Mouse (Mus musculus): Measurements from ENCODE around the gene Kcnb1. TPM values are rescaled to one million over a fixed set of nuclear protein-coding genes. Genes with fewer than 3 reads are reported as not detected.

Kcnb1 gene
- polyA plus RNA-seq, 1 experiment: not detected

DNA sequence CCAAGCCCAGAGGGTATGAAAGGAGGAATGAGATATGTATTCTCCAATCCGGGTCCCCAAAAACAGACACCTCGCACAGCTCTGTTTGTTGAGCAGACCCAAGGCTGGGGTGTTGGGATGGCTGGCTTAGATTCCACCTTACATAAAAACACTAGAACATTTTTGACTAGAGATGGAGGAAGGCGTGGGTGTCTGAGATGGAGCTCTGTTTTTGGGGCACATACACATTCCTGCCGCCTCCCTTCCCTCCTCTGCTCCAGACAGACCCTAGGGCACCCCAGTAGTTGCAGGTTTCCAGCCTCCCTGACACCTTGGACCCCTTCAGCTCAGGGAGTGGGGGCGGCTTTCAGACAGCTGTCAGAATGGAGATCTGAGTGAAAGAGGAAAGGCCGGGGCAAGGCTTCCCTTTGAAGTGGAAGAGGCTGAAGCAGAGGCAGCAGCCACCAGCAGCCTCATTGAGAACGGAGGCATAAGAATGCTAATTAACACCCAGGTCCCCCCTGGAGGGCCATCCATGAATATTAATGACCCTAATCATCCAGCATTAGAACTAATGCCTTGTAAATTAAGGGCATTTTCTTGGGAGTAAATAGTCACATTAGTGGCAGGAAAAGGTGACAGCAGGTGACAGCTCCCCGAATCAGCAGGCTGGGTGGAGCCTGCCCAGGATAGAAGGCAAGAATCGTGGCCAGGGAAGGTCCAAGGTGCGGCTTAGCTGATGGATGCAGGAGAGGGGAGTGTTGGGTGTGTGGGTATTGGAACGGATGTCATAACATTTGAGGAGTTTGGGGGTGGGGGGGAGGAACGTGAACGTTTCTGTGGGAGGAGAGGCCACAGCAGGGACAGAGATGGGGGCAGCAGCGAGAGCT is 45.3 kb downstream of the Kcnb1 start:
- TF ChIP-seq GATA1 (IDR thresholded peaks at IDR 0.05; ENCODE audit: low read length) (no peak), TAL1 (IDR thresholded peaks at IDR 0.05; ENCODE audit: low read length) (no peak)
- Histone ChIP-seq H3K27me3 (ENCODE audit: control insufficient read depth) (peaks cover 47% of the 10 kb centered on the region), H3K9me3 (ENCODE audit: control insufficient read depth, low read length) (peaks cover 4% of the 10 kb centered on the region; the same call in 1 of the 2 replicates), H3K4me3 (replicated peaks) (no peak overlapping the region), H3K36me3 (ENCODE audit: control insufficient read depth) (no peaks in the 10 kb centered on the region), H3K4me1 (ENCODE audit: control insufficient read depth) (peaks cover 21% of the 10 kb centered on the region)

DNA sequence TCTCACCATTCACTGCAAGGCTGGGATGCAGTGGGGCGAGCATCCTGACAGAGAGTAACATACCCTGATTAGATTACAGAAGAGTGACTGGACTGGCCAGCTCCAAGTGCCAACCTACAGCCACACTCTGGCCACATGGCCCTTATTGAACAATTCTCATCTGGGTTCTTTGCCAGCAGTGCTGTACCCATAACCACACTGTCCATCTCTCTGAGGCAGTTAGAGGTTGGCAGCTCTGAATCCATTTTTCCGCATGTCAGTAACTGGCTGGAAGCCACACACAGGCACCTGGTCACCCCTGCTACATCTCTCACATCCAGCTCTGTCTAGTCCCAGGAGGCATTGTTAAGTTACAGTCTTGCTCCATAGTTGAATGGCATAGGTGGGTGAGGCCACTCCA is 46.0 kb downstream of the Kcnb1 start:
- Histone ChIP-seq H3K4me1 (ENCODE audit: control insufficient read depth) (peaks cover 21% of the 10 kb centered on the region), H3K4me3 (replicated peaks) (no peak overlapping the region), H3K27me3 (ENCODE audit: control insufficient read depth) (peaks cover 55% of the 10 kb centered on the region), H3K9me3 (ENCODE audit: control insufficient read depth, low read length) (0 out of 2 replicates have a peak, but pooled peaks cover under 1% of the 10 kb centered on the region), H3K36me3 (ENCODE audit: control insufficient read depth) (no peaks in the 10 kb centered on the region)
- TF ChIP-seq TAL1 (IDR thresholded peaks at IDR 0.05; ENCODE audit: low read length) (no peak), GATA1 (IDR thresholded peaks at IDR 0.05; ENCODE audit: low read length) (no peak)

DNA sequence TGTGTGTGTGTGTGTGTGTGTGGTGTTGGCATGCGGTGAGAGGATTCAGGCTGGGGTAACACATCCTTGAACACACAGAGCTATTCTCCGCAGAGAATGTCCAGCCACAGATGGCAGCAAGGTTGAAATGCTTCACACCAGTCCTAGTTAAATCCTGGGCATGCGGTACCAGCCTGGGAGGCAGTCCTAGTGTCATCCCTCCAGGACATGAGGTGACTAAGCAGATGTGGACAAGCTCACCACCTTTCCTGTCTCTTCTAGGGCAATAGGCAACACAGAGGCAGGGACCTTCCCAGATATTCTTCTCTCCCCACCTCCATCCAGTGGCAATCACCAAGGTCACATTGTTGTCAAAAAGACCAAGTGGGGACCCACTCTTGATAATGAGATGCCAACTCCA is 47.7 kb downstream of the Kcnb1 start:
- H3K9me3 ChIP-seq (ENCODE audit: control insufficient read depth, low read length): no peaks in the 10 kb centered on the region
- H3K27me3 ChIP-seq (ENCODE audit: control insufficient read depth): peaks cover 64% of the 10 kb centered on the region
- peaks cover 21% of the 10 kb centered on the region for H3K4me1 ChIP-seq (ENCODE audit: control insufficient read depth)
- no peaks in the 10 kb centered on the region for H3K36me3 ChIP-seq (ENCODE audit: control insufficient read depth)
- no peak overlapping the region for H3K4me3 ChIP-seq (replicated peaks)
- TF ChIP-seq GATA1 (IDR thresholded peaks at IDR 0.05; ENCODE audit: low read length): no peak
- no peak for TF ChIP-seq TAL1 (IDR thresholded peaks at IDR 0.05; ENCODE audit: low read length)

DNA sequence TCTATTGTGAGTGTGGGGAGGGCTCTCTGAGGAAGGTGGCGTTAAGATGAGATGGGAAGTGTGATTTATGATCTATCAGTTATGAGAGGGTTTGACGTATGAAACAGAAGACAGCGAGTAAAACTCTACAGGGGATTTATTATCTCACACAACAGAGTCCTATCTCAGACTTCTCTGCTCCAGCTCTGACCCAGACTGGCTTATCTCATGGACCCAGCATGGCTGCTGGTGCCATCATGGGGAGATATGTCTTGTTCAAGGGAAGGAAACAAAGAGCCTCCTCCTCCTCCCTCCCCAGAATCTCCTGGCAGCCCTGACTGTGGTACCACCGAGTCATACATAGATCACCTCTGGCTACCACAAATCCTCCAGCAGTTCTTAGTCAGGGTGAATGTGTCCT is 48.1 kb downstream of the Kcnb1 start:
- Histone ChIP-seq H3K4me3 (replicated peaks) (no peak overlapping the region), H3K36me3 (ENCODE audit: control insufficient read depth) (no peaks in the 10 kb centered on the region)
- TF ChIP-seq TAL1 (IDR thresholded peaks at IDR 0.05; ENCODE audit: low read length): peak; percentile 66
- TF ChIP-seq GATA1 (IDR thresholded peaks at IDR 0.05; ENCODE audit: low read length): peak; percentile 60

DNA sequence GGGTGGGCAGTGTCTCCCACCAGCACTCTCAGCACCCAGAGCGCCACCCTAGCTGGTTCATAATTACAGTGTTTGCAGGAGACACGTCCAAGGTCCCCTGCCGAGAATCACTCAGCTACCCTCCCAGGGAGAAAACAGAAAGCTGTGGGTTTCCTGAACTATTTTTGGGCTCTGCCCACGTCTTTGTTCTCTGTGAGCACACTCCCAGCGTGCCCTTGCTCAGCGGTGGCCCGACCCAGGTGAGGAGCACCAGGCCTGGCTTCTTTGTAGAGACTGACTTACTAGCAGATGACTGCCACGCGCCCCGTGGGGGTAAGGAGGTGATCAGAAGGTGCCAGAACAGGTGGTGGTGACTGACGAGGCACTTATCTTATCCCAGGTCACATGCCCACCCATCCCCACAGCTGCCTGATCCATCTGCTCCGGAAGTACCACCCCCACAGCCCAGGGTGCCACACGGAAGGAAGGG is 50.1 kb downstream of the Kcnb1 start:
- H3K27me3 ChIP-seq (ENCODE audit: control insufficient read depth): peaks cover 51% of the 10 kb centered on the region
- TF ChIP-seq GATA1 (IDR thresholded peaks at IDR 0.05; ENCODE audit: low read length): no peak
- TF ChIP-seq TAL1 (IDR thresholded peaks at IDR 0.05; ENCODE audit: low read length): no peak
- no peaks in the 10 kb centered on the region for H3K36me3 ChIP-seq (ENCODE audit: control insufficient read depth)
- H3K4me1 ChIP-seq (ENCODE audit: control insufficient read depth): peaks cover 21% of the 10 kb centered on the region
- no peaks in the 10 kb centered on the region for H3K9me3 ChIP-seq (ENCODE audit: control insufficient read depth, low read length)
- no peak overlapping the region for H3K4me3 ChIP-seq (replicated peaks)

More for the DNA sequence above, 48.1 kb downstream of the Kcnb1 start:
- no peaks in the 10 kb centered on the region for H3K9me3 ChIP-seq (ENCODE audit: control insufficient read depth, low read length)
- peaks cover 21% of the 10 kb centered on the region for H3K4me1 ChIP-seq (ENCODE audit: control insufficient read depth)
- peaks cover 65% of the 10 kb centered on the region for H3K27me3 ChIP-seq (ENCODE audit: control insufficient read depth)

DNA sequence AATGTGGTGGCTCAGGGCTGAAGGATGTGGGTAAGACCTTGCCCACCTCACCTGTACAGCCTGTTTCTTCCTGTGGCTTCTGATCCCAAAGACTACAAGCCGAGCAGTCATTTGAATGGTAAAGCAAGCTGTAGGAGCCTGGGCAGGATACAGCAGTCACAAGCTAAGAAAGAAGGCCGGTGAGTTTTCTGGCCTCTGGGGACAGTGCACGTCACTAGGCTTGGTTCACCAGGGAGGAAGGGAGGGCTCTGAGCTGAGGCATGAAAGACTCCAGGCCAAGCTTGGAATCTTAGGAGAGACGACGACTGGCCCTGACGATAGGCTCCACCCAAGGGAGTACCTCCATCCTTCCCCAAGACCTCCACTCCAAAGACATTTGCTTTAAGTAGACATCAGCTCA is 51.3 kb downstream of the Kcnb1 start:
- Histone ChIP-seq H3K36me3 (ENCODE audit: control insufficient read depth) (no peaks in the 10 kb centered on the region), H3K27me3 (ENCODE audit: control insufficient read depth) (peaks cover 39% of the 10 kb centered on the region), H3K4me1 (ENCODE audit: control insufficient read depth) (peaks cover 21% of the 10 kb centered on the region), H3K9me3 (ENCODE audit: control insufficient read depth, low read length) (no peaks in the 10 kb centered on the region), H3K4me3 (replicated peaks) (no peak overlapping the region)
- TF ChIP-seq GATA1 (IDR thresholded peaks at IDR 0.05; ENCODE audit: low read length) (no peak), TAL1 (IDR thresholded peaks at IDR 0.05; ENCODE audit: low read length) (no peak)

DNA sequence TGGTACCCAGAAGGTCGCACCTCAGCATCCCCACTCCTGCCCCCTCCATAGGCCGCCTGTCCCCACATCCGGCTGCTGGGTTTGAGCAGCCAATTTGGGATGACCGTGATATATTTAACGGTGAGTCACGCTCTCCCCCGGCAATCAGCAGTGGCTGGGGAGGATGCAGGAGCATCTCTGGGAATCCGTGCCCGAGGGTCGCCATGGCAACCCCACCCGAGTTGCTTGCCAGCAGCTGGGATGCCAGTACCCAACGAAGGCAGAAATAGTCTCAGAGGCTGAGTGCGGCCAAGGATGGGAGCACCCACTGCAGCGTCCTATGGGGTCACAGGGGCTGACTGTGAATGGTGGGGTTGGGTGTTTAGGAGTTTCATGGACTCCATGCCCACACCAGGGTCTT is 53.0 kb downstream of the Kcnb1 start:
- no peak for TF ChIP-seq TAL1 (IDR thresholded peaks at IDR 0.05; ENCODE audit: low read length)
- TF ChIP-seq GATA1 (IDR thresholded peaks at IDR 0.05; ENCODE audit: low read length): no peak
- no peaks in the 10 kb centered on the region for H3K36me3 ChIP-seq (ENCODE audit: control insufficient read depth)
- H3K27me3 ChIP-seq (ENCODE audit: control insufficient read depth): peaks cover 34% of the 10 kb centered on the region

DNA sequence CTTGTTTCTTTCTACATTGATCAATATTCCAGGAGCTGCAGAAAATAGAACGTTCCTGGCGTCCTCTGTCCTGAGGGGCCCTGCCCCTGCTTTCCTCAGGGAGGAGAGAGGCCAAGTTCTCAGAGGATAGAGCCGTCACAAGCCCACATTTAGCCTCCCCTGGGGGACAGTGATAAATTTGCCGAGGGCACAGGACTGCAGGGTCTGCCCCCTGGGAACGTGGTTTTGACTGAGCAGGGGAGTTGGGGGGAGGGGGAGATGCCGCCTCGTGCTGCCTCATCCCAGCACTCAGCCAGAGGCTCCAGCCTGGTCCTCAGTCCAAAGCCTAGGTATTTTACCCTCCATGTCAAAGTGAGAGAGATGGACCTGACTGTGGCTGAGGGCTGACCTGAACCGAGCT is 57.9 kb downstream of the Kcnb1 start:
- Histone ChIP-seq H3K27me3 (ENCODE audit: control insufficient read depth) (peaks cover 38% of the 10 kb centered on the region), H3K4me1 (ENCODE audit: control insufficient read depth) (peaks cover 6% of the 10 kb centered on the region), H3K4me3 (replicated peaks) (no peak overlapping the region), H3K9me3 (ENCODE audit: control insufficient read depth, low read length) (no peaks in the 10 kb centered on the region), H3K36me3 (ENCODE audit: control insufficient read depth) (no peaks in the 10 kb centered on the region)
- no peak for TF ChIP-seq TAL1 (IDR thresholded peaks at IDR 0.05; ENCODE audit: low read length)
- TF ChIP-seq GATA1 (IDR thresholded peaks at IDR 0.05; ENCODE audit: low read length): no peak

More for the DNA sequence above, 53.0 kb downstream of the Kcnb1 start:
- no peaks in the 10 kb centered on the region for H3K9me3 ChIP-seq (ENCODE audit: control insufficient read depth, low read length)
- H3K4me3 ChIP-seq (replicated peaks): no peak overlapping the region
- peaks cover 12% of the 10 kb centered on the region for H3K4me1 ChIP-seq (ENCODE audit: control insufficient read depth)

DNA sequence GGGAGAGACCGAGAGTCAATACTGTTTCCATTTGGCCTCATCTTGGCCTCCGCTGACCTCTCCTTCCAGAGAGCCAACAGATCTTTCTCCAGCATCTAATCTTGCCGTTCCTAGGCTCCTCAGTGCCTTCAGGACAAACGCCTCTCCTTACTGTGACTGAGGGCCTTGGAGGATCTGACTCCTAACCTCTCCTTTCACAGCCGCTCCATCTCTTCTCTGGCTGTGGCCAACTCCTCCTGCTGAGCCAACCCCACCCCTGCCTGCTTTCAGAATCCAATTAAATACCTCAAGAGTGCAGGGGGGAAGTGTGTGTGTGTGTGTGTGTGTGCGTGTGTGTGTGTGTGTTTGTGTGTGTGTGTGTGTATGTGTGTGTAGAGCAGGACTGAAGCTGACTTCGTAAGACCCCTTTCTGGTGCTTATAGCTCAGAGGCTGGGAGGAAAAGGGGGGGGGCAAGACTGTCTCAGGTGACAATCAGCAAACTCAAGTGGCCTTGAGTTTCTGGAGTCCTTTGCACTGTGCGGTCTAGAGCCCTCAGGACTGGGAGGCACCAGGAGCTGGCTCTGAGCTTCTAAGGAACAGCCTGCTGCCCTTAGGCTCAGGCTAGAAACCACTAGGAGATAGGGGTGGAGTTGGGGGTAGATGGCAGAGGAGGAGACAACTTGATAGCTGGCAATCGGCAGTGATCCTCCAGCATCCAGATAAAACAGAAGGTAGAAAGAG is 59.7 kb downstream of the Kcnb1 start:
- no peaks in the 10 kb centered on the region for H3K36me3 ChIP-seq (ENCODE audit: control insufficient read depth)
- peaks cover 38% of the 10 kb centered on the region for H3K27me3 ChIP-seq (ENCODE audit: control insufficient read depth)
- peaks cover 6% of the 10 kb centered on the region for H3K4me1 ChIP-seq (ENCODE audit: control insufficient read depth)
- TF ChIP-seq GATA1 (IDR thresholded peaks at IDR 0.05; ENCODE audit: low read length) (no peak), TAL1 (IDR thresholded peaks at IDR 0.05; ENCODE audit: low read length) (no peak)
- no peak overlapping the region for H3K4me3 ChIP-seq (replicated peaks)
- no peaks in the 10 kb centered on the region for H3K9me3 ChIP-seq (ENCODE audit: control insufficient read depth, low read length)

All from erythroblast, embryonic 14.5 days (primary cell).